Mouse (Mus musculus): ENCODE measurements at regions not wholly inside any gene's neighbourhood (a gene's known extent, or its start where the extent isn't known, plus 50 kb on each side); places are given as distances from the start of the nearest gene placed in this dataset.

DNA sequence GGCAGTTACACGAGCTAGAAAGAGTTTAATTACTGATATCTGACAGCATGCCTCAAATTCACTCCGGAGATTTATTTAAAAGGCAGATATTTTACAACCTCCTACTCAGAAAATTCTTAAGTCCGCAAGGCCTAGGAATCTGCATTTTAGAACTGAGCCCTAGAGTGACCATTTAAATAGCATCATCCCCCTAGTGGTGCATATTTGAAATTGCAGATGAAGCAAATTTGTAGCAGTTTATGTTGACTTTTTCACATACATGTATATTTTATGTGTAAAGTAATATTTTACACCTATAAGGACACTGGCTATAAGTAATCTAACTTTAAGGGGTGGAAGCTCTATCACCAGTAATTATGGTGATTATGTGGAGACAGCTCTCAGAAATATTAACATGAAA lies 78.2 kb upstream of the Kif2a start:
- TF ChIP-seq TAL1 (IDR thresholded peaks at IDR 0.05; ENCODE audit: low read length), result no peak
- no peak for TF ChIP-seq GATA1 (IDR thresholded peaks at IDR 0.05; ENCODE audit: low read length)
